Mouse (Mus musculus): ENCODE results near the gene Atxn2l.
"Not testable (repeated sequence)": the region's sequence is repeated elsewhere in the genome, so short reads cannot be mapped to it uniquely, and the experiment has no call there.

The Atxn2l gene

GRCm38 (mm10) chr7:126491005-126491404, 12.2 kb downstream of the Atxn2l start:
- no peak for DNase-seq (ENCODE audit: low spot score)

GRCm38 (mm10) chr7:126487617-126488385, 15.4 kb downstream of the Atxn2l start:
- DNase-seq (ENCODE audit: low spot score): not testable (repeated sequence)

GRCm38 (mm10) chr7:126487052-126487483, 16.2 kb downstream of the Atxn2l start, which contains the start of gene Tufm:
TSS of gene Tufm (plus strand) at chr7:126487361.
- peak; percentile 95 for DNase-seq (ENCODE audit: low spot score)

GRCm38 (mm10) chr7:126482392-126482871, 20.8 kb downstream of the Atxn2l start:
- DNase-seq (ENCODE audit: low spot score): peak; percentile 91

- DNase-seq (ENCODE audit: low spot score): peak; percentile 39
Observed at GRCm38 (mm10) chr7:126481699-126482098, 21.5 kb downstream of the Atxn2l start.

- peak; percentile 82 for DNase-seq (ENCODE audit: low spot score)
Observed at GRCm38 (mm10) chr7:126474993-126475581, 28.1 kb downstream of the Atxn2l start, which contains the start of gene Sh2b1. TSS of gene Sh2b1 (minus strand) at chr7:126475424.

GRCm38 (mm10) chr7:126474486-126474955, 28.7 kb downstream of the Atxn2l start:
- DNase-seq (ENCODE audit: low spot score): no peak

GRCm38 (mm10) chr7:126473470-126474086, 29.7 kb downstream of the Atxn2l start:
- no peak for DNase-seq (ENCODE audit: low spot score)

- no peak for DNase-seq (ENCODE audit: low spot score)
Observed at GRCm38 (mm10) chr7:126472713-126473112, 30.5 kb downstream of the Atxn2l start.

- no peak for DNase-seq (ENCODE audit: low spot score)
Observed at GRCm38 (mm10) chr7:126472306-126472705, 30.9 kb downstream of the Atxn2l start.

- DNase-seq (ENCODE audit: low spot score): no peak
Observed at GRCm38 (mm10) chr7:126471853-126472252, 31.4 kb downstream of the Atxn2l start.

- DNase-seq (ENCODE audit: low spot score): no peak
Observed at GRCm38 (mm10) chr7:126471361-126471760, 31.9 kb downstream of the Atxn2l start.

GRCm38 (mm10) chr7:126470077-126470476, 33.2 kb downstream of the Atxn2l start:
- DNase-seq (ENCODE audit: low spot score): no peak

GRCm38 (mm10) chr7:126467834-126468627, 35.2 kb downstream of the Atxn2l start:
- no peak for DNase-seq (ENCODE audit: low spot score)

- DNase-seq (ENCODE audit: low spot score): no peak
Observed at GRCm38 (mm10) chr7:126467271-126467670, 36.0 kb downstream of the Atxn2l start.

GRCm38 (mm10) chr7:126466707-126467106, 36.5 kb downstream of the Atxn2l start:
- no peak for DNase-seq (ENCODE audit: low spot score)

GRCm38 (mm10) chr7:126466116-126466515, 37.1 kb downstream of the Atxn2l start:
- no peak for DNase-seq (ENCODE audit: low spot score)

- DNase-seq (ENCODE audit: low spot score): no peak
Observed at GRCm38 (mm10) chr7:126465246-126466030, 37.8 kb downstream of the Atxn2l start.

GRCm38 (mm10) chr7:126464836-126465235, 38.4 kb downstream of the Atxn2l start:
- DNase-seq (ENCODE audit: low spot score): no peak

- no peak for DNase-seq (ENCODE audit: low spot score)
Observed at GRCm38 (mm10) chr7:126464121-126464520, 39.1 kb downstream of the Atxn2l start.

GRCm38 (mm10) chr7:126463547-126463946, 39.7 kb downstream of the Atxn2l start:
- DNase-seq (ENCODE audit: low spot score): no peak
